Mouse (Mus musculus) MEL (cell line): ENCODE results near the gene Vasn.

Source experiments
- CTCF ChIP-seq, 3 experiments: IDR thresholded peaks in 2 of 3; conservative IDR thresholded peaks in 1 of 3; 2 replicates each; pipeline ENCODE4 v1.5.1; 2011 to 2012; ENCODE audit warnings: low read length in 3 of 3, low read depth in 2 of 3, mild to moderate bottlenecking in 2 of 3, improper control_type of control experiment in 1 of 3, inconsistent platforms in 1 of 3, mixed read lengths in 1 of 3, moderate library complexity in 1 of 3; ENCODE audit not compliant: control insufficient read depth in 1 of 3, insufficient read depth in 1 of 3, poor library complexity in 1 of 3, severe bottlenecking in 1 of 3
- EP300 ChIP-seq, 2 experiments: IDR thresholded peaks; 2 replicates each; pipeline ENCODE4 v1.6.1; 2011; ENCODE audit warnings: improper control_type of control experiment in 2 of 2, low read length in 2 of 2, low read depth in 1 of 2, mild to moderate bottlenecking in 1 of 2
- GABPA ChIP-seq: IDR thresholded peaks from 2 replicates; pipeline ENCODE4 v1.6.1; 2012; ENCODE audit warnings: low read depth, mild to moderate bottlenecking, inconsistent platforms, low read length, improper control_type of control experiment, moderate library complexity
- SMC3 ChIP-seq: IDR thresholded peaks from 2 replicates; pipeline ENCODE4 v1.6.1; 2011; ENCODE audit warnings: low read depth, low read length, improper control_type of control experiment
- ZC3H11A ChIP-seq: IDR thresholded peaks from 2 replicates; pipeline ENCODE4 v1.6.1; 2012; ENCODE audit warnings: low read depth, mild to moderate bottlenecking, inconsistent platforms, low read length, improper control_type of control experiment

- no peak for TF ChIP-seq CTCF (IDR thresholded peaks at IDR 0.05 in 2 of 3, conservative IDR thresholded peaks at IDR 0.05 in 1 of 3; ENCODE audit: control insufficient read depth in 1 of 3, insufficient read depth in 1 of 3, low read depth in 2 of 3, low read length in 3 of 3, poor library complexity in 1 of 3, severe bottlenecking in 1 of 3)
- no peak for TF ChIP-seq ZC3H11A
- TF ChIP-seq GABPA = no peak
- no peak for TF ChIP-seq SMC3
- TF ChIP-seq EP300 (IDR thresholded peaks at IDR 0.05; ENCODE audit: low read depth in 1 of 2, low read length in 2 of 2) = no peak
These were observed 7.1 kb downstream of the Vasn start for GRCm38 (mm10) chr16:4646831-4647230.
